In the genomic region with DNA sequence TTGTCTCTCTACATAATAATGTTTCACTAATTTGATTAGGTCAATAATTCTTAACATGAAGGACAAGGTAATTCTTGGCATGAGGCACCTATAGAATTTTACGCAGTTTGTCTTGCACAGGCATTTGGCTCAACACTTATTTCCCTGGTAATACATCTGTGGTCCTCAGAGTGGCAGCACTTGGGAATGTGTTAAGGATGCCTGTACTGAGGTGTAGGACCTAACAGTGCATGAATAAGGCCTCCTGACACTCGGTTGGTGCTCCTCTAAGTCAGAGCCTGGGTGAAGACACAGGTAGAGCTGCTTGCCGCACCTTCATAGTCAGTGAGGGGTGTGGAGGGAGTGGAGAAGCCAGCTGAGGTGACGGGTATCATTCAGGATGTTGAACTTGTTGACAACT, we compare ENCODE assay signal across 19 mouse cellular contexts.
A peak's percentile ranks its signal among the peaks of the same experiment; 100 is the strongest.
DNase-seq lines count a peak whose midpoint lies in the region; ATAC-seq and TF ChIP-seq lines count a peak whose summit lies in the region.
"Had no signal": no experiment of that assay in that cellular context is flagged by ENCODE, and none has a peak within 500 bp of the region (broad histone marks: within the 10 kb centered on the region; RNA-seq: fewer than 3 reads in every experiment).

No protein-coding gene starts in this region.

- no peak overlapping the region for H3K4me2 ChIP-seq in kidney, postnatal 0 days (ENCODE audit: low read length)
- H3K4me2 ChIP-seq in midbrain, embryonic 14.5 days (ENCODE audit: low read length): no peak overlapping the region
- H3K4me2 ChIP-seq: liver, embryonic 13.5 days had no signal

- no peak overlapping the region for H3K9ac ChIP-seq in kidney, postnatal 0 days (ENCODE audit: low read depth, low read length)
- H3K9ac ChIP-seq in midbrain, embryonic 14.5 days (replicated peaks; ENCODE audit: low read length): no peak overlapping the region
- H3K9ac ChIP-seq: liver, embryonic 13.5 days had no signal

- H3K36me3 ChIP-seq in kidney, postnatal 0 days (ENCODE audit: insufficient read depth, low read length): peaks cover 36% of the 10 kb centered on the region
- peaks cover 56% of the 10 kb centered on the region for H3K36me3 ChIP-seq in midbrain, embryonic 14.5 days (ENCODE audit: control insufficient read depth, insufficient read depth, low read length)

- peak; percentile 31; the same call in 1 of the 2 replicates for TF ChIP-seq CTCF in kidney, postnatal 0 days (IDR thresholded peaks at IDR 0.05; ENCODE audit: low read depth)

- 87% methylated on average over 4 of the region's 4 CpGs for WGBS in kidney, postnatal 0 days
- WGBS in midbrain, embryonic 14.5 days: 95% methylated on average over 4 of the region's 4 CpGs

- no peak overlapping the region for H3K4me3 ChIP-seq in kidney, postnatal 0 days (replicated peaks; ENCODE audit: low read depth, low read length)
- H3K4me3 ChIP-seq in midbrain, embryonic 14.5 days (replicated peaks; ENCODE audit: low read depth, low read length): no peak overlapping the region
- H3K4me3 ChIP-seq: embryonic facial prominence, embryonic 10.5 days; erythroblast, embryonic 14.5 days; limb, embryonic 10.5 days; liver, embryonic 13.5 days had no signal

- H3K27ac ChIP-seq in kidney, postnatal 0 days: no peak overlapping the region
- no peak overlapping the region for H3K27ac ChIP-seq in midbrain, embryonic 14.5 days (replicated peaks; ENCODE audit: low read depth, low read length)
- H3K27ac ChIP-seq: embryonic facial prominence, embryonic 10.5 days; limb, embryonic 10.5 days; liver, embryonic 13.5 days had no signal

- H3K4me1 ChIP-seq in kidney, postnatal 0 days (replicated peaks; ENCODE audit: insufficient read depth, low read length): no peaks in the 10 kb centered on the region
- no peaks in the 10 kb centered on the region for H3K4me1 ChIP-seq in midbrain, embryonic 14.5 days (ENCODE audit: control insufficient read depth, insufficient read depth, low read length)
- H3K4me1 ChIP-seq: embryonic facial prominence, embryonic 10.5 days; limb, embryonic 10.5 days; liver, embryonic 13.5 days had no signal

- no peaks in the 10 kb centered on the region for H3K27me3 ChIP-seq in kidney, postnatal 0 days (ENCODE audit: insufficient read depth, low read length)
- no peaks in the 10 kb centered on the region for H3K27me3 ChIP-seq in midbrain, embryonic 14.5 days (ENCODE audit: control insufficient read depth, insufficient read depth, low read length)
- H3K27me3 ChIP-seq: liver, embryonic 13.5 days had no signal

- H3K9me3 ChIP-seq in kidney, postnatal 0 days (replicated peaks; ENCODE audit: low read length): no peaks in the 10 kb centered on the region
- H3K9me3 ChIP-seq in midbrain, embryonic 14.5 days (ENCODE audit: control insufficient read depth, low read length): no peaks in the 10 kb centered on the region
- H3K9me3 ChIP-seq: embryonic facial prominence, embryonic 10.5 days; G1E; limb, embryonic 10.5 days; liver, embryonic 13.5 days had no signal

- no peak for DNase-seq in frontal cortex, postnatal 14 days (ENCODE audit: low spot score in 2 of 2)
- DNase-seq in kidney, postnatal 0 days (ENCODE audit: low spot score): no peak
- DNase-seq in kidney, postnatal 10 days: no peak
- peak; percentile 8 for DNase-seq in 416B (ENCODE audit: low read depth)
- DNase-seq in midbrain, embryonic 14.5 days: peak; percentile 11
- no peak for DNase-seq in embryo, embryonic 10.5 days (ENCODE audit: low spot score)
- DNase-seq: adrenal gland, postnatal 10 days; cerebellum, postnatal 10 days; heart, postnatal 10 days; kidney, postnatal 25 days; liver, embryonic 13.5 days; lung, postnatal 10 days; thymus, postnatal 4 days had no signal

- peak; percentile 56 for ATAC-seq in frontal cortex, adult (ENCODE audit: low TSS enrichment)
- no peak for ATAC-seq in kidney, postnatal 0 days (replicated peaks; ENCODE audit: low FRiP score, low read depth)
- no peak for ATAC-seq in midbrain, embryonic 14.5 days (ENCODE audit: low FRiP score, low TSS enrichment)
- ATAC-seq: inflammation-experienced regulatory T-cells, adult 6 months had no signal

Comparison
In these comparisons a context has a peak if more than half of its experiments do, and no peak if none do; other contexts are left out.
1. DNase-seq: peak in 416B (single experiment) and midbrain, embryonic 14.5 days (single experiment); none in frontal cortex, postnatal 14 days (0 of 2), kidney, postnatal 0 days (single experiment), kidney, postnatal 10 days (single experiment) and embryo, embryonic 10.5 days (single experiment).